Mouse (Mus musculus) left cerebral cortex, postnatal 25 days (tissue): ENCODE measurements around the gene Adgrg5. TPM values are rescaled to one million over a fixed set of nuclear protein-coding genes. Genes with fewer than 3 reads are reported as not detected.

ENCODE experiments used
- DNase-seq, 2 experiments: peaks; one replicate each; pipeline ENCODE4 v3.0.0; 2022; ENCODE audit warnings: low spot score in 2 of 2, mixed read lengths in 1 of 2
- intact Hi-C: fragments of 180-260 bp; cut with DNase I; formaldehyde crosslinking; loops from one replicate; pipeline ENCODE4 v1.15.1; 2025
- total RNA-seq, 2 experiments: library from RNA; stranded (reverse); gene quantifications; 2 replicates each; pipeline ENCODE4 v1.2.3; 2021

Gene Adgrg5
- total RNA-seq, 2 experiments from 2014 or later = not detected

- peak; percentile 39 to 69 for DNase-seq
- intact Hi-C loops = loop anchor here (5.0 kb wide), 1 partner anchor 252 kb away; no protein-coding TSS in a partner anchor
Measured at GRCm38 (mm10) chr8:94954921-94955758, 31.6 kb downstream of the Adgrg5 start.

- intact Hi-C loops = no loop called here
- DNase-seq = no peak
Measured at GRCm38 (mm10) chr8:94956078-94956574, 32.6 kb downstream of the Adgrg5 start.

GRCm38 (mm10) chr8:94962201-94962600 lies 38.7 kb downstream of the Adgrg5 start:
- intact Hi-C loops = no loop called here
- no peak for DNase-seq

- no peak for DNase-seq
- intact Hi-C loops = no loop called here
Measured at GRCm38 (mm10) chr8:94964828-94965227, 41.3 kb downstream of the Adgrg5 start.

GRCm38 (mm10) chr8:94966578-94966977 lies 43.1 kb downstream of the Adgrg5 start:
- DNase-seq = peak; percentile 38 to 59
- intact Hi-C loops = loop anchor here (2.0 kb wide), 1 partner anchor 34 kb away; no protein-coding TSS in a partner anchor

GRCm38 (mm10) chr8:94967071-94967470 lies 43.6 kb downstream of the Adgrg5 start:
- intact Hi-C loops = loop anchor here (2.0 kb wide), 1 partner anchor 34 kb away; no protein-coding TSS in a partner anchor
- no peak for DNase-seq

- intact Hi-C loops = loop anchor here (2.0 kb wide), 1 partner anchor 33 kb away; no protein-coding TSS in a partner anchor
- DNase-seq = no peak
Measured at GRCm38 (mm10) chr8:94967554-94967953, 44.1 kb downstream of the Adgrg5 start.

GRCm38 (mm10) chr8:94973270-94973669 lies 49.8 kb downstream of the Adgrg5 start:
- DNase-seq = no peak
- intact Hi-C loops = no loop called here

GRCm38 (mm10) chr8:94973786-94974185 lies 50.3 kb downstream of the Adgrg5 start:
- no peak for DNase-seq
- intact Hi-C loops = no loop called here

GRCm38 (mm10) chr8:94974467-94975165 lies 51.1 kb downstream of the Adgrg5 start, which contains the start of gene Adgrg1:
Adgrg1 (plus strand) TSS chr8:94974751.
- intact Hi-C loops = no loop called here
- DNase-seq = no peak

GRCm38 (mm10) chr8:94976651-94977417 lies 53.3 kb downstream of the Adgrg5 start:
- no peak for DNase-seq
- intact Hi-C loops = no loop called here

GRCm38 (mm10) chr8:94978131-94978530 lies 54.6 kb downstream of the Adgrg5 start:
- no peak for DNase-seq
- intact Hi-C loops = no loop called here

GRCm38 (mm10) chr8:94978593-94979319 lies 55.3 kb downstream of the Adgrg5 start:
- intact Hi-C loops = no loop called here
- no peak for DNase-seq

GRCm38 (mm10) chr8:94980176-94980575 lies 56.7 kb downstream of the Adgrg5 start:
- intact Hi-C loops = no loop called here
- DNase-seq = no peak

GRCm38 (mm10) chr8:94980976-94981375 lies 57.5 kb downstream of the Adgrg5 start:
- intact Hi-C loops = no loop called here
- no peak for DNase-seq

- intact Hi-C loops = no loop called here
- no peak for DNase-seq
Measured at GRCm38 (mm10) chr8:94981848-94982247, 58.4 kb downstream of the Adgrg5 start.

- no peak for DNase-seq
- intact Hi-C loops = no loop called here
Measured at GRCm38 (mm10) chr8:94983146-94983545, 59.7 kb downstream of the Adgrg5 start.

- intact Hi-C loops = no loop called here
- DNase-seq = peak; percentile 66 to 82
Measured at GRCm38 (mm10) chr8:94983881-94984516, 60.5 kb downstream of the Adgrg5 start.

GRCm38 (mm10) chr8:94985023-94985422 lies 61.5 kb downstream of the Adgrg5 start:
- intact Hi-C loops = no loop called here
- DNase-seq = no peak
